Mouse (Mus musculus) liver, postnatal 0 days (tissue): Measurements from ENCODE around the gene Gm4791.

ENCODE experiments used
- CTCF ChIP-seq: sonication (generic); IDR thresholded peaks from 2 replicates; pipeline ENCODE4 v1.5.1; 2016; ENCODE audit warnings: antibody characterized with exemption, low read depth
- EP300 ChIP-seq: IDR thresholded peaks from 2 replicates; pipeline ENCODE4 v1.6.1; 2016; ENCODE audit warnings: antibody characterized with exemption, low read depth, mild to moderate bottlenecking

DNA sequence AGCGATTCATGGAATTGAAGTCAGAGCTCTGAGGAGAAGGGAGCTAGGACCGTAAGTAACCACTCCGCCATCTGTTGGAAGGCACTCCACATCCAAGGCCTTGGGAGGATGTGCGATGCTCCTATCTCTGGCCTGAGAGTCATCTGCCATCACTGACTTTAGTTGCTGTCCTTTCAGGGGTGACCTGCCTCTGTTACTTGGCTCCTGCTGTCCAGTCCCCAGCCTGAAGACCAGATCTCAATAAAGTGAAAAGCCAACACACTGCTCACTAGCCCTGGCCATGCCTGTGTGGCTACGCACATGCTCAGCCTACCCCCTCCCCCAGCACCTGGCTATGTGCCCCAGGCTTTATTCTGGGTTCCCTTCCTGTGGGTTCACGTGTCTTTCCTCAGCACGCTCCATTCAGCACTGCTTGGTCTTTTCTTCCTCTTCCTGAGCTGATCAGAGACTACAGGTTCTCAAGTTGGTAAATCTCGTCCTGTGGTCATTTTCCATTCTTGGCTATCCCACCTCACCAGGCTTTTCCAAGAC is 41.1 kb upstream of the Gm4791 start:
- no peak for TF ChIP-seq CTCF
- no peak for TF ChIP-seq EP300
